Mouse (Mus musculus): ENCODE data around the gene Mtor.

DNA sequence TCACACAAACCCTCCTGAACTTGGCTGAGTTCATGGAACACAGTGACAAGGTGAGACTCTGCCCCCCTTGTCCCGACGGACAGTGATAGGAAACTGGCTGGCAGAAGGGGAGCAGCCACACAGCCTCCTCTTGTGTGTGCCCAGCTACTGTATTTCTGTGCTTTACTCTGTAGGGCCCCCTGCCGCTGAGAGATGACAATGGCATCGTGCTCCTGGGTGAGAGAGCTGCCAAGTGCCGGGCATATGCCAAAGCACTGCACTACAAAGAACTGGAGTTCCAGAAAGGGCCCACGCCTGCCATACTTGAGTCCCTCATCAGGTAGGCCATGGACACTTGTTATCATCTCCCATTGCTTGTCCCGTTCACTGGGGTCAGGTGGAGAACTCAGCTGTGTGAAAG is 43.0 kb downstream of the Mtor start:
- no peak for TF ChIP-seq CTCF (IDR thresholded peaks at IDR 0.05; ENCODE audit: control insufficient read depth, insufficient read depth, insufficient replicate concordance, low read depth, low read length)
- TF ChIP-seq POLR2A (IDR thresholded peaks at IDR 0.05; ENCODE audit: control insufficient read depth, low read depth, low read length): no peak
